Mouse (Mus musculus): ENCODE data around the gene Lexm. TPM values are rescaled to one million over a fixed set of nuclear protein-coding genes. Genes with fewer than 3 reads are reported as not detected.

The Lexm gene
- polyA plus RNA-seq, 1 experiment from 2014 or later = not detected

GRCm38 (mm10) chr4:106630333-106631220, 13.5 kb upstream of the Lexm start:
- DNase-seq (ENCODE audit: low spot score) (peak; percentile 86), ATAC-seq (ENCODE audit: low FRiP score) (peak; percentile 76)
- Histone ChIP-seq H3K9me3 (ENCODE audit: control insufficient read depth, low read length) (no peaks in the 10 kb centered on the region), H3K9ac (peak overlapping the region; percentile 13; the same call in 1 of the 2 replicates), H3K27me3 (ENCODE audit: control insufficient read depth, insufficient read depth, low read length) (no peaks in the 10 kb centered on the region), H3K4me2 (replicated peaks) (peak overlapping the region; percentile 11; the same call in 1 of the 2 replicates), H3K4me3 (replicated peaks; ENCODE audit: low read length) (no peak overlapping the region), H3K4me1 (replicated peaks; ENCODE audit: control insufficient read depth, insufficient read depth, low read length) (peaks cover 19% of the 10 kb centered on the region), H3K36me3 (replicated peaks; ENCODE audit: control insufficient read depth, insufficient read depth) (no peaks in the 10 kb centered on the region), H3K27ac (peak overlapping the region; percentile 71)
- WGBS = 17% methylated on average over 14 of the region's 14 CpGs

DNA sequence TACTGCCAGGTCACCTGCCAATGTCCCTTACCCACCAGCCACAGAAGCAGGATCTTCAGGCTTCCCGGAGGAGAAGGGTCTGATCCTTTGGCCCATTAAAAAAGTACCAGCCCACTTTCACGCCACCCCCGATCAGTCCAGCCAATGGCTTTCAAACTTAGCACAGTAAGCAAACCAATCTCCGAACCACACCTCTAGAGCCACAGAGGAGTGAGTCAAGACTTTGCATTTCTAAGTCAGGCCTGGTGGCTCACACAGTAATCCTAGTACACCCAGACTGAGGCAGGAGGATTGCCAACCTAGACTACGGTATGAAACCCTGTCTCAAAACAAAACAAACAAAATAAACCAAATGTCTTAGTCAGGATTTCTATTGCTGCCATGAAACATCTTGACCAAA, 12.3 kb upstream of the Lexm start:
- Histone ChIP-seq H3K4me1 (replicated peaks; ENCODE audit: control insufficient read depth, insufficient read depth, low read length) (peaks cover 19% of the 10 kb centered on the region), H3K9me3 (ENCODE audit: control insufficient read depth, low read length) (no peaks in the 10 kb centered on the region), H3K36me3 (replicated peaks; ENCODE audit: control insufficient read depth, insufficient read depth) (no peaks in the 10 kb centered on the region), H3K27me3 (ENCODE audit: control insufficient read depth, insufficient read depth, low read length) (0 out of 2 replicates have a peak, but pooled peaks cover under 1% of the 10 kb centered on the region), H3K4me3 (replicated peaks; ENCODE audit: low read length) (no peak overlapping the region), H3K9ac (no peak overlapping the region), H3K27ac (no peak overlapping the region), H3K4me2 (replicated peaks) (no peak overlapping the region)
- ATAC-seq (ENCODE audit: low FRiP score) (no peak), DNase-seq (ENCODE audit: low spot score) (no peak)
- 82% methylated on average over 5 of the region's 5 CpGs for WGBS

GRCm38 (mm10) chr4:106628650-106629360, 11.8 kb upstream of the Lexm start:
- H3K9ac ChIP-seq = no peak overlapping the region
- DNase-seq (ENCODE audit: low spot score) (no peak), ATAC-seq (ENCODE audit: low FRiP score) (no peak)
- H3K27me3 ChIP-seq (ENCODE audit: control insufficient read depth, insufficient read depth, low read length) = peaks cover 6% of the 10 kb centered on the region
- 54% methylated on average over 9 of the region's 9 CpGs for WGBS
- H3K4me1 ChIP-seq (replicated peaks; ENCODE audit: control insufficient read depth, insufficient read depth, low read length) = peaks cover 16% of the 10 kb centered on the region
- no peak overlapping the region for H3K4me3 ChIP-seq (replicated peaks; ENCODE audit: low read length)
- H3K36me3 ChIP-seq (replicated peaks; ENCODE audit: control insufficient read depth, insufficient read depth) = no peaks in the 10 kb centered on the region
- H3K4me2 ChIP-seq (replicated peaks) = no peak overlapping the region
- no peaks in the 10 kb centered on the region for H3K9me3 ChIP-seq (ENCODE audit: control insufficient read depth, low read length)
- H3K27ac ChIP-seq = no peak overlapping the region

- Histone ChIP-seq H3K4me1 (replicated peaks; ENCODE audit: control insufficient read depth, insufficient read depth, low read length) (peaks cover 6% of the 10 kb centered on the region), H3K27ac (no peak overlapping the region), H3K4me3 (replicated peaks; ENCODE audit: low read length) (no peak overlapping the region), H3K9me3 (ENCODE audit: control insufficient read depth, low read length) (no peaks in the 10 kb centered on the region), H3K9ac (no peak overlapping the region), H3K4me2 (replicated peaks) (no peak overlapping the region), H3K27me3 (ENCODE audit: control insufficient read depth, insufficient read depth, low read length) (peaks cover 16% of the 10 kb centered on the region), H3K36me3 (replicated peaks; ENCODE audit: control insufficient read depth, insufficient read depth) (no peaks in the 10 kb centered on the region)
- ATAC-seq (ENCODE audit: low FRiP score) (no peak), DNase-seq (ENCODE audit: low spot score) (no peak)
- 63% methylated on average over 5 of the region's 5 CpGs for WGBS
Observed at GRCm38 (mm10) chr4:106627809-106628208, 10.8 kb upstream of the Lexm start.

- H3K4me3 ChIP-seq (replicated peaks; ENCODE audit: low read length) = no peak overlapping the region
- no peaks in the 10 kb centered on the region for H3K9me3 ChIP-seq (ENCODE audit: control insufficient read depth, low read length)
- no peak overlapping the region for H3K9ac ChIP-seq
- ATAC-seq (ENCODE audit: low FRiP score) (no peak), DNase-seq (ENCODE audit: low spot score) (no peak)
- no peaks in the 10 kb centered on the region for H3K4me1 ChIP-seq (replicated peaks; ENCODE audit: control insufficient read depth, insufficient read depth, low read length)
- no peaks in the 10 kb centered on the region for H3K36me3 ChIP-seq (replicated peaks; ENCODE audit: control insufficient read depth, insufficient read depth)
- WGBS = 90% methylated on average over 10 of the region's 10 CpGs
- peaks cover 31% of the 10 kb centered on the region for H3K27me3 ChIP-seq (ENCODE audit: control insufficient read depth, insufficient read depth, low read length)
- no peak overlapping the region for H3K27ac ChIP-seq
- H3K4me2 ChIP-seq (replicated peaks) = no peak overlapping the region
Observed at GRCm38 (mm10) chr4:106624271-106624670, 7.2 kb upstream of the Lexm start.

DNA sequence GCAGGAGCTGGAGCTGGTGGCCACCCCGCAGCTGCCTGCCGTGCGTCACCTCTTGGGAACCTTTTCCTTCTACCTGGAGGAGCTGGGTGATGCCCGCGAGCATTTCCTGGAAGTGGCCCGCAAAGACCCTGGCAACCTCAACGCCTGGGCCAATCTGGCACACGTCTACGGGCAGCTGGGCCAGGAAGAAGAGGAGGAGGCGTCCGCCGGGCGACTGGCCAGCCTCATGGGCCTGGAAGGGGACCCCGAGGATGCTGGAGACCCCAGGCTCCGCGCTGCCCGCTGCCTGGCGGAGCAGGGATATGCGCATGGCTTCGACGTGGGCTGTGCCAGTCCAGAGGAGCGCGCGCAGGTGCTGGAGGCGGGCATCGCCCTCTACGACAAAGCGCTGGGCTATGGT, 5.7 kb upstream of the Lexm start:
- peaks cover 31% of the 10 kb centered on the region for H3K27me3 ChIP-seq (ENCODE audit: control insufficient read depth, insufficient read depth, low read length)
- no peaks in the 10 kb centered on the region for H3K4me1 ChIP-seq (replicated peaks; ENCODE audit: control insufficient read depth, insufficient read depth, low read length)
- 31% methylated on average over 28 of the region's 28 CpGs for WGBS
- peak overlapping the region; percentile 6 for H3K4me2 ChIP-seq (replicated peaks)
- ATAC-seq (ENCODE audit: low FRiP score) (no peak), DNase-seq (ENCODE audit: low spot score) (no peak)
- H3K36me3 ChIP-seq (replicated peaks; ENCODE audit: control insufficient read depth, insufficient read depth) = no peaks in the 10 kb centered on the region
- no peaks in the 10 kb centered on the region for H3K9me3 ChIP-seq (ENCODE audit: control insufficient read depth, low read length)
- H3K27ac ChIP-seq = no peak overlapping the region
- H3K9ac ChIP-seq = no peak overlapping the region
- H3K4me3 ChIP-seq (replicated peaks; ENCODE audit: low read length) = no peak overlapping the region

GRCm38 (mm10) chr4:106622030-106622493, 5.0 kb upstream of the Lexm start, which contains the start of gene Ttc22:
Ttc22 (plus strand) TSS chr4:106622432.
- Histone ChIP-seq H3K27me3 (ENCODE audit: control insufficient read depth, insufficient read depth, low read length) (peaks cover 31% of the 10 kb centered on the region), H3K4me3 (replicated peaks; ENCODE audit: low read length) (no peak within 1 kb of the TSS), H3K4me1 (replicated peaks; ENCODE audit: control insufficient read depth, insufficient read depth, low read length) (peaks cover 3% of the 10 kb centered on the region; the same call in 1 of the 2 replicates), H3K9me3 (ENCODE audit: control insufficient read depth, low read length) (no peaks in the 10 kb centered on the region), H3K4me2 (replicated peaks) (peak within 1 kb of the TSS; percentile 6), H3K27ac (no peak within 1 kb of the TSS), H3K9ac (no peak within 1 kb of the TSS), H3K36me3 (replicated peaks; ENCODE audit: control insufficient read depth, insufficient read depth) (no peaks in the 10 kb centered on the region)
- 25% methylated on average over 16 of the region's 16 CpGs for WGBS
- ATAC-seq (ENCODE audit: low FRiP score) (no peak), DNase-seq (ENCODE audit: low spot score) (no peak)

GRCm38 (mm10) chr4:106621428-106621827, 4.4 kb upstream of the Lexm start:
- WGBS = 78% methylated on average over 3 of the region's 3 CpGs
- no peak for ATAC-seq (ENCODE audit: low FRiP score)

DNA sequence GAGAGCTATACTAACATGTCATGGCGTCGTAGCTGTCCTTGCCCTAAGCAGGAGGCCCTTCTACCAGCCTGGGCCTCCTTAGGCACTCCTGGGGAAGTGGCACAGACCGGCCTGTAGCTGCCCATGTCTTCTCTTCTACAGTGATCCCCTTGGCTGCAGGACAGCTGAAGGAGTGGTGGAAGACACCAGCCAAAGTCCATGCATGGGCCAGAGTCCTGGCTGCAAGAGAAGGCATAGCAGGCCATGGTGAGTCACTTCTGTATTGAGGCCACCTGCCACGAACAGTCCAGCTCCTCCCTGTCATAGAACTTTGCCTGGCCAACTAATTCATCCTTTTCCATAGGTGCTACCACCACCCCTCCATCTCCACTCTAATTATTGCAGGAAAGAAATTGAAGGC, 1.9 kb upstream of the Lexm start:
- H3K9me3 ChIP-seq (ENCODE audit: control insufficient read depth, low read length) = no peaks in the 10 kb centered on the region
- DNase-seq (ENCODE audit: low spot score) = no peak
- no peak overlapping the region for H3K4me2 ChIP-seq (replicated peaks)
- peaks cover 5% of the 10 kb centered on the region; the same call in 1 of the 2 replicates for H3K4me1 ChIP-seq (replicated peaks; ENCODE audit: control insufficient read depth, insufficient read depth, low read length)
- no peak for ATAC-seq (ENCODE audit: low FRiP score)
- no peak overlapping the region for H3K4me3 ChIP-seq (replicated peaks; ENCODE audit: low read length)
- 89% methylated on average over 4 of the region's 4 CpGs for WGBS
- H3K9ac ChIP-seq = no peak overlapping the region
- no peak overlapping the region for H3K27ac ChIP-seq
- H3K36me3 ChIP-seq (replicated peaks; ENCODE audit: control insufficient read depth, insufficient read depth) = no peaks in the 10 kb centered on the region
- H3K27me3 ChIP-seq (ENCODE audit: control insufficient read depth, insufficient read depth, low read length) = peaks cover 26% of the 10 kb centered on the region

More at GRCm38 (mm10) chr4:106621428-106621827, 4.4 kb upstream of the Lexm start:
- Histone ChIP-seq H3K9ac (no peak overlapping the region), H3K27me3 (ENCODE audit: control insufficient read depth, insufficient read depth, low read length) (peaks cover 31% of the 10 kb centered on the region), H3K9me3 (ENCODE audit: control insufficient read depth, low read length) (no peaks in the 10 kb centered on the region), H3K36me3 (replicated peaks; ENCODE audit: control insufficient read depth, insufficient read depth) (no peaks in the 10 kb centered on the region), H3K4me2 (replicated peaks) (no peak overlapping the region), H3K4me1 (replicated peaks; ENCODE audit: control insufficient read depth, insufficient read depth, low read length) (peaks cover 5% of the 10 kb centered on the region; the same call in 1 of the 2 replicates), H3K27ac (no peak overlapping the region), H3K4me3 (replicated peaks; ENCODE audit: low read length) (no peak overlapping the region)
- no peak for DNase-seq (ENCODE audit: low spot score)
